Mouse (Mus musculus): ENCODE measurements around the gene Arhgap11a.

DNA sequence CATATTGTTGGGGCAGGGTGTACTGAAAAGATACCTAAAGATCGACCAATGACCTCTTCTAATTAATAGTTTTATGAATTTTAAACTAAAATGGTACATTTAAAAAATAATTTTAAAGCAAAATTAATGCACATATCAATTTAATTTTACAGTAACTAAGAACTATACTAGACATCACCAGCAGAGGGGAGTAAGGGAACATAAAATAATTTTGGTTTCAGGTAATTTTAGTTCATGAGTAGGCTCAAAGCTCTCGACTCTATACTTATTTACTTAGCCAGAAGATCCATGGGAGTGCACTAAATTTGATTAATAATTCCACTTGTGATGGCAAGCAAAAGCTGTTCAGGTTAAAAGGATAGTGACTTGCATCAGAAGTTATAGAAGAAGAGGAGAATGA is 17.7 kb upstream of the Arhgap11a start:
- no peak for TF ChIP-seq CTCF (IDR thresholded peaks at IDR 0.05; ENCODE audit: extremely low read depth, insufficient read depth, low read length)
- no peak for TF ChIP-seq POLR2A (IDR thresholded peaks at IDR 0.05; ENCODE audit: extremely low read depth, insufficient read depth, low read length)
